Mouse (Mus musculus) kidney, adult 2 months (tissue): ENCODE data around the gene Abcb8.

Experiments
- CTCF ChIP-seq: fragments of 200-500 bp; conservative IDR thresholded peaks from 2 replicates; pipeline ENCODE4 v1.5.1; 2011; ENCODE audit warnings: low read depth, mild to moderate bottlenecking, control low read depth, low read length, moderate library complexity, mixed read lengths; ENCODE audit not compliant: insufficient read depth, insufficient read length
- POLR2A ChIP-seq: fragments of 200-500 bp; IDR thresholded peaks from one replicate; pipeline ENCODE4 v1.6.1; 2011; ENCODE audit warnings: low read depth, low read length, control low read depth

- TF ChIP-seq CTCF, result no peak
- no peak for TF ChIP-seq POLR2A
Measured at GRCm38 (mm10) chr5:24381486-24381885, 12.0 kb upstream of the Abcb8 start.
